Mouse (Mus musculus): ENCODE measurements around the gene Fam178b. TPM values are rescaled to one million over a fixed set of nuclear protein-coding genes. Genes with fewer than 3 reads are reported as not detected.
A peak's percentile ranks its signal among the peaks of the same experiment; 100 is the strongest.

Fam178b gene
- polyA plus RNA-seq, 1 experiment from 2014 or later = 0.53 TPM

DNA sequence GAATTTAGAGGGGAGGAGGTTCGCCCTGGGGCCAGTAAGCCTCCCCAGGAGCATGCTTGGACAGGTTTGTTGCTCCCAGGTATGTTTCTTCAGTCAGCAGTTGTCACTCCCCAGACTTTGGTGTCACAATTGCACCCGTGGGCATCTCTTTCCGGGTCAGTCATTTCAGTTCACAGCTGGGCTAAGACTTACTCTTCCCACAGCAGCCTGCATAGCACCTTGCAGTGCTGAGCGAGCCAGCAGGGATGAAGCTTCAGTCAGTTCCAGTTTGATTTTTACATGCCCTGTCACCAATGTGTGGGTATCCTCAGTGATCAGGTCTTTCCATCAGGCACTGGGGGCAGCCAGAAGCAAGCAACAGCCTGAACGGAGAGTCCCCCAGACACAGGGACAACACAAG lies 14.0 kb upstream of the Fam178b start:
- Histone ChIP-seq H3K36me3 (peaks cover 56% of the 10 kb centered on the region), H3K9ac (0 out of 2 replicates have a peak overlapping the region, but pooled peaks have one; percentile 25), H3K27me3 (no peaks in the 10 kb centered on the region), H3K4me2 (replicated peaks) (no peak overlapping the region), H3K27ac (no peak overlapping the region; the same call in 1 of the 2 replicates), H3K4me1 (peaks cover 16% of the 10 kb centered on the region), H3K9me3 (no peaks in the 10 kb centered on the region), H3K4me3 (no peak overlapping the region)
- 66% methylated on average over 5 of the region's 5 CpGs for WGBS
- no peak for ATAC-seq (ENCODE audit: low FRiP score, low read depth)

DNA sequence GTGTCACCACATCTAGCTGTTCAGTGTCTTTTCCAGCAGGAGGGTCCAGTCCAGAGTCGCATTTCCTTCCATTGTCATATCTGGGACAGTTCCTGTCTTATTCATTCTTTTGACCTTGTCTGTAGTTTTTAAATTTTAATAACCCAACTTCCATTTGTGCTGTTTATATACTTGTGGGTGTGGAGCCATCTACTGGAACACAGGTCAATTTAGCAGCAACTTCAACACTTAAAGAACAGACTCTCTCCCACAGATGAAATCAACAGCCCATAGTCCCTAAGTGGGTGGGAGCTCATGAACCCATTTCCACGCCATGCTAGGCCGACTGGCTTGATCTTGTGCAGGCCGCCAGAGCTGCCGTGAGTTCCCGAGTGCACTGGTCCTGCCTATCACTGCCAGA lies 13.4 kb upstream of the Fam178b start:
- no peaks in the 10 kb centered on the region for H3K9me3 ChIP-seq
- no peaks in the 10 kb centered on the region for H3K27me3 ChIP-seq
- H3K9ac ChIP-seq = no peak overlapping the region
- no peak overlapping the region for H3K4me3 ChIP-seq
- WGBS = 62% methylated on average over 6 of the region's 6 CpGs
- H3K4me2 ChIP-seq (replicated peaks) = no peak overlapping the region
- H3K27ac ChIP-seq = no peak overlapping the region
- ATAC-seq (ENCODE audit: low FRiP score, low read depth) = no peak
- peaks cover 50% of the 10 kb centered on the region for H3K36me3 ChIP-seq
- H3K4me1 ChIP-seq = peaks cover 19% of the 10 kb centered on the region

DNA sequence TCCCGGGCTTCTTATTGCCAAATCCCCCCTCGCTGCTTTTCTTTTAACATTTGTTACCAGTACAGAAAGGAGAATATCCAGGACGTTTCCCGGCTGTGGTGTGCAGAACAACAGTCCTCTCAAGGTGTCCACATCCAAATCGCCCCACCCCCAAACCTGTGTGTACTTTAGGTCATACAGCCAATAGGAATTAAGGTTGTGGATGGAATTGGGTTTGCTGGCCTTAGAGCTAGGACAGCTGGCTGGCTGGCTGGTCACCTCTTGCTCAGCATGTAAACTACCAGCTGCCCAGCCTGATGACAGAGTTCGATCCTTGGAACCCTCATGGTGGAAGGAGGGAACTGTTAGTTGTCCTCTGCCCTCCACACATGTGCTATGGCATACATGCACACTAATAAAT lies 11.9 kb upstream of the Fam178b start:
- no peak overlapping the region for H3K4me3 ChIP-seq
- H3K9me3 ChIP-seq = no peaks in the 10 kb centered on the region
- 83% methylated on average over 6 of the region's 6 CpGs for WGBS
- H3K27ac ChIP-seq = no peak overlapping the region
- peaks cover 19% of the 10 kb centered on the region for H3K4me1 ChIP-seq
- no peak for ATAC-seq (ENCODE audit: low FRiP score, low read depth)
- peaks cover 35% of the 10 kb centered on the region for H3K36me3 ChIP-seq
- no peak overlapping the region for H3K9ac ChIP-seq
- H3K4me2 ChIP-seq (replicated peaks) = no peak overlapping the region
- H3K27me3 ChIP-seq = no peaks in the 10 kb centered on the region

DNA sequence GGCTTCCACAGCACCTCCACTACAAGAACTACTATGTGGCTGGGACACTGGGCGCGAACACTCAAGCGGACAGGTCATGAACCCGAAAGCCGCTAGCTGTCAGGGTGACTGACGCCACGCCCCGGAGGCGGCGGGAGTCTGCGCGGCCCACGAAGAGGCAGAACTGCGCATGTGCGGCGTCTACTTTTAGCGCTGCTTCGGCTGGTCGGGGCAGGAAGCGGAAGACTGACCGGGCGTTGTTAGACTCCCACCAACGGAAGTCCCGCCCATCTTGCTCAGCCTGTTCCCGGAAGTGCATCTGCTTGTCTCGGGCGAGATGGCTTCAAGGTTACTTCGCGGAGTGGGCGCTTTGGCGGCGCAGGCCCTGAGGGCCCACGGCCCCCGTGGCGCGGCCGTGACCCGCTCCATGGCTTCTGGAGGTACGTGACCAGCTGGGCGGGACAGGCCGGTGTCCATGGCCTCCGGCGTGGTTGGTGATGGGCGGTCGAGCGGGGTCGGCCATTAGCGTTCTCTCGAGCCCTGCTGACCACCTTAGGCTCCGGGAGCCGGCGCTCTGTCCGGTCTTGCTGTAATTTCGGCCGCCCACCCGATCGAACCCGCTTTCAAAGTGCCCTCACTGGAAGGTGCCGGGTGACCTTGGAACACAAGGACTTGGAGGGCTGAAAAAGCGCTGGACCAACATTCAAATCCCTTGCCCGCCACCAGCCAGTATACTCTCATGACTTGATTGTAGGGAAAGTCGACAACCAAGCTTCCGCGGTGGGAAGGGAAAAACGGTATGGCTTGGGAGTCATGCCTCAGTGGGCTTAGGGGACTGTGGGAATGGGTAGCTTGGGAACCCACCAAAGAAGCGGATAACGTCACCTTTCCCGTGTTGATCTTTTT lies 8.5 kb upstream of the Fam178b start, which contains the start of gene Cox5b:
Cox5b (plus strand) TSS at position 179 of the 885 bp plus-strand sequence.
- H3K4me2 ChIP-seq (replicated peaks) = peak within 1 kb of the TSS; percentile 88
- H3K4me3 ChIP-seq = peak within 1 kb of the TSS; percentile 86
- 1% methylated on average over 68 of the region's 68 CpGs for WGBS
- H3K9me3 ChIP-seq = no peaks in the 10 kb centered on the region
- peaks cover 10% of the 10 kb centered on the region for H3K4me1 ChIP-seq
- H3K9ac ChIP-seq = peak within 1 kb of the TSS; percentile 89
- H3K36me3 ChIP-seq = peaks cover 20% of the 10 kb centered on the region
- peak; percentile 96 for ATAC-seq (ENCODE audit: low FRiP score, low read depth)
- no peak within 1 kb of the TSS for H3K27ac ChIP-seq
- no peaks in the 10 kb centered on the region for H3K27me3 ChIP-seq

DNA sequence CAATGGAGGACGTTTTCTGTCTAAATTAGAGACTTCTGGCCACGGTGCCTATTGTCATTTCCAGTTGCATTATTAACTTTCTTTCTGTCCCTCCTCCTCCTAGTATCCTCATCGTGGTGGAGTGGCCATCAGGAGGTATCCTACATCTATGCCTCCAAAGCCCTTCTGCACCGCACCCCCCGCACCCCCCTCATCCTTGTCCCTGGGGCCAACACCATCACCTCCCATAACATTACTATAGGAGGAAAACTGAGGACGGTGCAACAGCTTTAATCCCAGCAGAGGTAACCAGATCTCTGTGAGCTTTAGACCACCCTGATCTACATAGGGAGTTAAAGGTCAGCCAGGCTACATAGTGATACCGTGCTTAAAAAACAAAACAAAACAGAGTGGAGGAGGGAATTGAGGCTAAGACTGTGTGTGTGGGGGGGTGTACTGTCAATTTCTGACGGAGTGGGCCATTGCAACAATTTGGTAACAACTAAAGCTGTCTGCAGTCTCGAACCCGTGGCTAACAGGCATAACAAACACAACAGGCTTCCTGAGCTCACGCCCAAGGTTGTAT lies 7.8 kb upstream of the Fam178b start:
- peak overlapping the region; percentile 88 for H3K4me2 ChIP-seq (replicated peaks)
- no peak; the same call in 1 of the 2 replicates for ATAC-seq (ENCODE audit: low FRiP score, low read depth)
- WGBS = 62% methylated on average over 11 of the region's 11 CpGs

DNA sequence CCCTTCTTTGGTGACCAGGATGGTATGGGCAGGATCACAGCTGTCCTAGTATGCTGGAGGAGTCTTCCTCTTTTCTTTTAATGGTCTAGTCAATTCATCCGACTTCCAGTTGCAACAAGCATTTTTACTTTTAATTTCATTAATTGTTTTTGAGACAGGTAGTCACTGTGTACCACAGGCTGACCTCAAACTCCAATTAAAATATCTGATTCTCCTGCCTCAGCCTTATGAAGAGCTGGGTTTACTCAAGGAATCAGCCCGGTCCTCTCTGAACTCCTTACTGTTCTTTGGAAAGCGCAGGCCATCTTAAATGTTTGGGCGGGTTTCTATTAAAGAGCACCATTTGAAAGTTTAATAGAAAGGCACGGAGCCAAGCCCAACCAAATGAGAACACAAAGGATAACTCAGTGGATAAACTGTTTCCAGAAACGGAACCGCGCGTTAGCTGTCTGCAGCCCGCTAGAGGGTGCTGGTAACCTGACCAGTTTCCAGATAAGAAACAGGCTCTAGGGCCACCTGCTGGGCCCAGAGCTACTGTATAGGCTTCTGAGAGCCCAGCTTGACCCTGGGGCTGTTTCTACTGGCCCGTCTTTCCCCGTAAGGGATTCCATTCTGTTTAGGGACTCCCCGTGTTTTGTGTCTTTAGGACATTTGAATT lies 956 bp upstream of the Fam178b start:
- H3K9ac ChIP-seq = no peak overlapping the region
- H3K27ac ChIP-seq = no peak overlapping the region
- H3K4me3 ChIP-seq = no peak overlapping the region
- WGBS = 8% methylated on average over 13 of the region's 13 CpGs
- H3K4me1 ChIP-seq = peaks cover 3% of the 10 kb centered on the region; the same call in 1 of the 2 replicates
- H3K4me2 ChIP-seq (replicated peaks) = no peak overlapping the region
- peak; percentile 84 for ATAC-seq (ENCODE audit: low FRiP score, low read depth)
- no peaks in the 10 kb centered on the region for H3K27me3 ChIP-seq
- no peaks in the 10 kb centered on the region for H3K9me3 ChIP-seq
- H3K36me3 ChIP-seq = no peaks in the 10 kb centered on the region

More for the DNA sequence above, 7.8 kb upstream of the Fam178b start:
- Histone ChIP-seq H3K27ac (no peak overlapping the region), H3K4me1 (peaks cover 10% of the 10 kb centered on the region), H3K9ac (0 out of 2 replicates have a peak overlapping the region, but pooled peaks have one; percentile 43), H3K4me3 (peak overlapping the region; percentile 86), H3K27me3 (no peaks in the 10 kb centered on the region), H3K36me3 (peaks cover 20% of the 10 kb centered on the region), H3K9me3 (no peaks in the 10 kb centered on the region)

DNA sequence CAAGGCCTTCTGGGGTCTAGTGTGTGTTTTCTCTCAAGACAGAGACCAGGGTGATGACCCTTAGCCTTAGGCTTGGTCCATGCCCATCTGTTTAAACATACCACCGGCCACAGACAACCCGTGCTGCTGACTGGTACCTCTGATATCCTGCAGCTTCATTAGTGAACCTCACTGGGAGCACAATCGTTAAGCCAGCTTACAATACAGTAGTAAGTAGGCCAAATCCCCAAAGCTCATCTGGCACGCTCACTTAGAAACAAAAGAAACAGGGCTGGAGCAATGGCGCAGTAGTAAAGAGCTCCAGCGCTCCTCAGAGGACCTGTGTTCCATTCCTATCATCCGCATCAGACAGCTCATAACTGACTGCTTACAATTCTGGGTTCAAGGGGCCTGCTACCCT lies 2.1 kb downstream of the Fam178b start:
- H3K36me3 ChIP-seq = no peaks in the 10 kb centered on the region
- H3K4me3 ChIP-seq = no peak overlapping the region
- 78% methylated on average over 7 of the region's 7 CpGs for WGBS
- no peak overlapping the region for H3K27ac ChIP-seq
- no peak for ATAC-seq (ENCODE audit: low FRiP score, low read depth)
- H3K4me1 ChIP-seq = peaks cover 3% of the 10 kb centered on the region; the same call in 1 of the 2 replicates
- no peak overlapping the region for H3K9ac ChIP-seq
- no peak overlapping the region for H3K4me2 ChIP-seq (replicated peaks)
- H3K9me3 ChIP-seq = no peaks in the 10 kb centered on the region
- no peaks in the 10 kb centered on the region for H3K27me3 ChIP-seq

DNA sequence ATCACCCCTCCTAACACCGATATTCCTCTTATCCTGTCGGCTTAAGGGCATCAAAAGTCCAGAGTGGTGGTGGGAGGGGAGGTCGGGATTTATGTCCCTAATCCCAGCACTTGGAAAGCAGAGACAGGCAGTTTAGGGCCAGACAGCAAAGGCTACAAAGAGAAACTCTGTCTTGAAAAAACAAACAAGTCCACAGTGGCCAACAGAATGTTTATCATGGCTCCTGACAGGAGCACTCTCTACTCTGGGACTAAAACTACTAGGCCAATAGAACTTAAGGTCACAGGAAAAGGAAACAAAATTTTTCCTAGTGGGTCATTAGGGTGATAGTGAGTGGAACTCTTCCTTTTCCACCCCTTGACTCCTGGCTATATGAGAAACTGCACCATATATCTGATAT lies 8.0 kb downstream of the Fam178b start:
- WGBS = 10% methylated on average over 3 of the region's 3 CpGs
- Histone ChIP-seq H3K27me3 (no peaks in the 10 kb centered on the region), H3K9ac (no peak overlapping the region), H3K27ac (no peak overlapping the region), H3K4me3 (no peak overlapping the region), H3K4me1 (no peaks in the 10 kb centered on the region), H3K9me3 (no peaks in the 10 kb centered on the region), H3K36me3 (no peaks in the 10 kb centered on the region), H3K4me2 (replicated peaks) (no peak overlapping the region)
- ATAC-seq (ENCODE audit: low FRiP score, low read depth) = no peak

DNA sequence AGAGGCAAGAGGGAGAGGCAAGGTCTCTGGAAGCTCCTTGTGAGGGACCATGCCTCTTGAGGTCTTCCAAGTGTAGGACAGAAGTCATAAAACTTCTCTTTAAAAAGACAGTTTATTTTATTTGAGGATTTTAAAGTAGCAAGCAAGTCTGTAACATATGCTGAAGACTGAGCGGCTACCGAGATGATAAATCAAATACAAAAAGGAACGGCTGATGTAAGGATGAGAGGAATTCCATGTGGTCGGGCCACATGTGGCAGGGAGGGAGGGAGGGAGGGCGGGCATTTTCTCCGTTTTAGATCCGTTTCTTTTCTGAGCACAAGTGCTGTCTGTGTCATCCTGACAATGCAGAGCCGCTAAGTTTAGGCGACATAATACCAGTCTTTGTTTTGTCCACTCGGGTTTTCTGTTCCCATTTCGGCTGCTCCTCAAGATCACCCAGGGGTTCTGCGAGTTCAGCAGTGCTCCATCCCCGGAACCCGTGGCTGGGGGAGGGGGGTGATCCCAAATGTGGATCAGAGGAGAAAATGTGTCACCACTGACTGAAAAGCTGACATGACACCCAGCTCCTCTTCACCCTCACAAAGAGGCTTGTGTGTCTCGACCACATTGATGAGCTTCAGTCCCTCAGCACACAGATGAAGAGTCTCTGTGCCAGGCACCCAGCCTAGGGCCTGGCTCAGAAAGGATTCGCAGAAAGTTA lies 10.2 kb downstream of the Fam178b start:
- 54% methylated on average over 16 of the region's 16 CpGs for WGBS
- Histone ChIP-seq H3K27ac (no peak overlapping the region), H3K9me3 (no peaks in the 10 kb centered on the region), H3K27me3 (no peaks in the 10 kb centered on the region), H3K4me1 (no peaks in the 10 kb centered on the region), H3K4me3 (no peak overlapping the region), H3K36me3 (no peaks in the 10 kb centered on the region), H3K9ac (no peak overlapping the region), H3K4me2 (replicated peaks) (no peak overlapping the region)
- peak; percentile 32; the same call in 1 of the 2 replicates for ATAC-seq (ENCODE audit: low FRiP score, low read depth)

DNA sequence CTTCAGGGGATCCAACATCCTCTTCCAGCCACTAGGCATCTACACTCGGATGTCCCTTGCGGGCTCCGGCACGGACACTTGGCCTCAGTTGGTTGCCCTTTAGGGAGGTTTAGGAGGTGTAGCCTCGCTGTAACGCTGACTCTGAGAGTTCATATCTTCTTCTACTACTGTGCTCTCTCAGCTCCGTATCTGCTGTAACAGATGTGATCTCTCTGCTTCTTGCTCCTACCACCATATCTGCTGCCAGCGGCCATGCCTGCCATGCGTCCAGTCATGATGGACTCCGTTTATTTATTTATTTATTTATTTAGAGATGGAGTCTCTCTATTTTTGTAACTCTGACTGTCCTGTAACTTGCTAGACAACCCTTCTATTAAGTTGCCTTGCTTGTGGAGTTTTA lies 11.7 kb downstream of the Fam178b start:
- Histone ChIP-seq H3K27me3 (no peaks in the 10 kb centered on the region), H3K4me1 (no peaks in the 10 kb centered on the region), H3K4me2 (replicated peaks) (no peak overlapping the region), H3K27ac (no peak overlapping the region), H3K4me3 (no peak overlapping the region), H3K9me3 (no peaks in the 10 kb centered on the region), H3K9ac (no peak overlapping the region), H3K36me3 (no peaks in the 10 kb centered on the region)
- ATAC-seq (ENCODE audit: low FRiP score, low read depth) = no peak
- WGBS = 96% methylated on average over 10 of the region's 10 CpGs

DNA sequence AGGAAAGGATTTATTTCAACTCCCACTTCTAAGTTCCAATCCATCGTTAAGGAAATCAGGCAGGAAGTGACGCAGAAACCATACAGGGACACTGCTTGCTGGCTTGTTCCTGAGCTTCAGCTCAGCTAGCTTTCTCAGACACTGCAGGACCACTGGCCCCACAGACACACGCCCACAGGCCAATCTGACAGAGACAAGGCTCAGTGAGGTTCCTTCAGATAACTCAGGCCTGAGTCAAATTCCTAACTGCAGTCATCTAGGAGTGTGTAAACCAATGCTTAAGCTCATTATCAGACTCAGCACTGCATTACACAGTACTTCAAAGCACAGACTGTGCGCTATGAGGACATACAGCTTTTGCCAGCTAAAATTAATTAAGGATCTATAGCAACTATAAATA lies 12.7 kb downstream of the Fam178b start:
- WGBS = 60% methylated on average over 4 of the region's 4 CpGs
- H3K4me2 ChIP-seq (replicated peaks) = no peak overlapping the region
- no peaks in the 10 kb centered on the region for H3K36me3 ChIP-seq
- no peaks in the 10 kb centered on the region for H3K27me3 ChIP-seq
- H3K9me3 ChIP-seq = no peaks in the 10 kb centered on the region
- H3K9ac ChIP-seq = no peak overlapping the region
- H3K27ac ChIP-seq = no peak overlapping the region
- peaks cover 8% of the 10 kb centered on the region; the same call in 1 of the 2 replicates for H3K4me1 ChIP-seq
- H3K4me3 ChIP-seq = no peak overlapping the region
- ATAC-seq (ENCODE audit: low FRiP score, low read depth) = no peak

All from limb, embryonic 13.5 days (tissue).